Mouse (Mus musculus) limb, embryonic 13.5 days (tissue): ENCODE measurements at regions not wholly inside any gene's neighbourhood (a gene's known extent, or its start where the extent isn't known, plus 50 kb on each side); places are given as distances from the start of the nearest gene placed in this dataset.

Source experiments
- ATAC-seq: fragments of 200-750 bp; cut with Nextera tagmentation; 2 replicates; pipeline ENCODE4 v1.8.0; 2017; ENCODE audit warnings: low read depth, moderate number of reproducible peaks, moderate TSS enrichment; ENCODE audit not compliant: low FRiP score
- H3K27ac ChIP-seq: fragments of 300-500 bp; sonication (generic); 2 replicates; pipeline ENCODE4 v1.5.1; 2015; ENCODE audit warnings: inconsistent platforms, mild to moderate bottlenecking, moderate library complexity
- H3K27me3 ChIP-seq: fragments of 300-500 bp; sonication (generic); 2 replicates; pipeline ENCODE4 v1.6.1; 2015; ENCODE audit warnings: mild to moderate bottlenecking, inconsistent platforms
- H3K36me3 ChIP-seq: fragments of 300-500 bp; sonication (generic); 2 replicates; pipeline ENCODE4 v1.6.1; 2015; ENCODE audit warnings: inconsistent platforms, mild to moderate bottlenecking, moderate library complexity
- H3K4me1 ChIP-seq: fragments of 300-500 bp; sonication (generic); 2 replicates; pipeline ENCODE4 v1.6.1; 2015; ENCODE audit warnings: inconsistent platforms
- H3K4me2 ChIP-seq: fragments of 300-500 bp; sonication (generic); replicated peaks from 2 replicates; pipeline ENCODE4 v1.6.1; 2015; ENCODE audit warnings: inconsistent platforms, mild to moderate bottlenecking, moderate library complexity
- H3K4me3 ChIP-seq: fragments of 300-500 bp; sonication (generic); 2 replicates; pipeline ENCODE4 v1.5.1; 2015; ENCODE audit warnings: moderate library complexity, mild to moderate bottlenecking, inconsistent platforms
- H3K9ac ChIP-seq: fragments of 300-500 bp; sonication (generic); 2 replicates; pipeline ENCODE4 v1.6.1; 2015; ENCODE audit warnings: mild to moderate bottlenecking, inconsistent platforms
- H3K9me3 ChIP-seq: fragments of 300-500 bp; sonication (generic); 2 replicates; pipeline ENCODE4 v1.6.1; 2016; ENCODE audit warnings: inconsistent platforms
- WGBS: fragments of 180-500 bp; shearing (Covaris S2); methylation state at CpG from one replicate; pipeline ENCODE4 v1.1.7; 2015; 5-methylcytosine and 5-hydroxymethylcytosine counted together

DNA sequence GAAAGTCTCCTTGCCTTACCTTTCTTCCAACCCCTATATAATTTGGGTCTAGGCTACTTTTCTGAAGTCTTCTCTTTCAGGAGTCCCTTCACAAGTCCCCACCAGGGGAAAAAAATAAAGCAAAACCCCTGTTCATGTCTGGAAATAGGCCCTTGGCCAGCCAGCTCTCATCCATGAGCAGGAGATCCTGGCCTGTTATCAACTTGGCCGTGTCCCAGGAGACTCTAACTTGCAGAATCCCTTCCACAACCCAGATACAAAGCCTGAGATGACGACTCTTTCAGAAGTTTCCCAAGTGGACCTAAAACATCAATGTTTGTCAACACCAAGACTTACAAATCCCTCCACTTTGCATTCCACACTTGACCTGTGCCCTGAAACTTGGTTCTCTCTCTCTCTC is 64.6 kb upstream of the Ankrd55 start:
- no peaks in the 10 kb centered on the region for H3K36me3 ChIP-seq
- H3K4me3 ChIP-seq, result no peak overlapping the region
- no peak for ATAC-seq
- H3K9me3 ChIP-seq, result 0 out of 2 replicates have a peak, but pooled peaks cover 3% of the 10 kb centered on the region
- no peaks in the 10 kb centered on the region for H3K27me3 ChIP-seq
- no peaks in the 10 kb centered on the region for H3K4me1 ChIP-seq
- H3K9ac ChIP-seq, result no peak overlapping the region
- no peak overlapping the region for H3K4me2 ChIP-seq
- WGBS, result 93% methylated on average over 2 of the region's 2 CpGs
- H3K27ac ChIP-seq, result no peak overlapping the region

DNA sequence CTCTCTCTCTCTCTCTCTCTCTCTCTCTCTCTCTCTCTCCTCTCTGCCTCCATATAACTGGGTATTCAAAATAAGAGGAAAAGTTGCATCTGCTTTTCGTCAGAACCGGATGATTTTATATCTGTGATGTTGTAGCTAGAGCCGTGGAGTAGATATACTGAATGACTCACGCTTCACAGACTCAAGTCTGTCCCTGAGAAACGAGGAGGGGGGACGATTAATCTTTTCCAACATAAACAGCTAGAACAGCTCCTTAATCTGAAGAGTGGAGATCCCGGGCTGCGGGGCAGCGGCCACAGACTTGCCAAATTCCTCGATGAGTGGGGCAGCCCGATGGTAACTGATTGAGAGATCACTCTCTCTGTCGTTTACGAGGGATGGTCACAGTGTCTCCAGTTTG is 60.5 kb upstream of the Ankrd55 start:
- no peak overlapping the region for H3K27ac ChIP-seq
- H3K27me3 ChIP-seq, result no peaks in the 10 kb centered on the region
- no peak overlapping the region for H3K4me2 ChIP-seq
- ATAC-seq, result no peak
- no peak overlapping the region for H3K9ac ChIP-seq
- H3K9me3 ChIP-seq, result 0 out of 2 replicates have a peak, but pooled peaks cover 3% of the 10 kb centered on the region
- H3K4me3 ChIP-seq, result no peak overlapping the region
- no peaks in the 10 kb centered on the region for H3K36me3 ChIP-seq
- no peaks in the 10 kb centered on the region for H3K4me1 ChIP-seq
- WGBS, result 52% methylated on average over 13 of the region's 13 CpGs

DNA sequence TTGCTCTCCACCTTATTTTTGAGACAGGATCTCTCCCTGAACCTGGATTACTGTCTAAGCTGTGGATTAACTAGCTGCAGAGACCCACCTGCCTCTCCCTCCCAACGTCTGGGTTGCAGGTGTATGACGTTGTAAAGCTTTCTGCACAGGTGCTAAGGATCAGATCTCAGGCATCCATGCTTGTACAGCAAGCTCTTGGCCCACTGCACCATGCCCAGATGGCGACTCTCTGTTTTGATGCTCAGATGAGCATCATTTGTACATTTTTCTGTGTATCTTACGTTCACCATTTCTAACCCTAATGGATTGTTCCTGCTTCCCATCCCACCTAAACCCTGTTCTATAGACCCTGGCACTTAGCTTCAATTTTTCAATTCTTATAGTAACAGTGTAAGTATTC is 59.4 kb upstream of the Ankrd55 start:
- Histone ChIP-seq H3K4me3 (no peak overlapping the region), H3K9me3 (0 out of 2 replicates have a peak, but pooled peaks cover 3% of the 10 kb centered on the region), H3K27ac (no peak overlapping the region), H3K36me3 (no peaks in the 10 kb centered on the region), H3K9ac (no peak overlapping the region), H3K27me3 (no peaks in the 10 kb centered on the region), H3K4me2 (no peak overlapping the region), H3K4me1 (no peaks in the 10 kb centered on the region)
- 73% methylated on average over 4 of the region's 4 CpGs for WGBS
- ATAC-seq, result no peak

DNA sequence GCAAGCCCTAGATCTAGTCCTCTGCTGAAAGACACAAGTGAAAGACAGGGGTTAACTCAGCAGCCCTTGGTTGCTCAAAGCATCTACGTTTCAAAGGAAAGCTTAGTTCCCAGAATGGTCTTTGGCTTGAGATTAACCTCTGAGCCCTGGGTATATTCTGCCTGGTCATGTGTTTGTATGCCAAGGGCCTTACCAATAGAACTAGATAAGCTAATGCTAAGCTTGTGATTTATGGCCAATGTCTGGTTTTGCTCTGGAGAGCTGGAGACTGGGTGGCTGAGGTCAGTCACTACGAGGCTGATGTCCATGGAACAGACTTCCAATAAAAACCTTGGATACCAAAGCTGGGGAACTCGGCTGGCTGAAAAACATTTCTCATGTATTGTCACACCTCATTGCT is 58.1 kb upstream of the Ankrd55 start:
- H3K27ac ChIP-seq, result no peak overlapping the region
- no peak overlapping the region for H3K9ac ChIP-seq
- H3K9me3 ChIP-seq, result no peaks in the 10 kb centered on the region
- no peaks in the 10 kb centered on the region for H3K36me3 ChIP-seq
- H3K4me3 ChIP-seq, result no peak overlapping the region
- no peaks in the 10 kb centered on the region for H3K4me1 ChIP-seq
- H3K27me3 ChIP-seq, result no peaks in the 10 kb centered on the region
- WGBS, result 21% methylated on average over 3 of the region's 3 CpGs
- no peak for ATAC-seq
- no peak overlapping the region for H3K4me2 ChIP-seq

DNA sequence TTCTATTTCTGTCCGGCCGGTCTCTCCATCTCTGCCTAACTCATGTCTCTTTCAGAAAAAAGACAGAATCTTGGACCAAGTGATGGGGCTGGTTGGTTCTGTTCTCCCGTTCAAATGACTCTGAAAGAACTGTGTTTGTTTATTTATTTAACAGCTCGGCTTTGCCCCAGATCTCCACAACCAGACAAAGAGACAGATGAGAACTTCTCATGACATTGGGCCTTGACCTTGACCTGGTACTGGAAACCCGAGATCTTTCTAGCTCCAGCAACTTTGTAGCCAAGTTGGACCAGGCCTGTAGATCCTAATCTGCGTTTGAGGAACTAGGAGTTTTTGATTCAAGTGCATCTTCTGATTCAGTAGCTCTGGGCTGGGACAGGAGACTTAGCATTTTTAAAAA is 53.6 kb upstream of the Ankrd55 start:
- H3K4me1 ChIP-seq, result peaks cover 7% of the 10 kb centered on the region
- H3K36me3 ChIP-seq, result no peaks in the 10 kb centered on the region
- H3K27me3 ChIP-seq, result no peaks in the 10 kb centered on the region
- no peak for ATAC-seq
- H3K27ac ChIP-seq, result no peak overlapping the region
- no peaks in the 10 kb centered on the region for H3K9me3 ChIP-seq
- H3K4me3 ChIP-seq, result no peak overlapping the region
- no peak overlapping the region for H3K9ac ChIP-seq
- 84% methylated on average over 6 of the region's 6 CpGs for WGBS
- no peak overlapping the region for H3K4me2 ChIP-seq

DNA sequence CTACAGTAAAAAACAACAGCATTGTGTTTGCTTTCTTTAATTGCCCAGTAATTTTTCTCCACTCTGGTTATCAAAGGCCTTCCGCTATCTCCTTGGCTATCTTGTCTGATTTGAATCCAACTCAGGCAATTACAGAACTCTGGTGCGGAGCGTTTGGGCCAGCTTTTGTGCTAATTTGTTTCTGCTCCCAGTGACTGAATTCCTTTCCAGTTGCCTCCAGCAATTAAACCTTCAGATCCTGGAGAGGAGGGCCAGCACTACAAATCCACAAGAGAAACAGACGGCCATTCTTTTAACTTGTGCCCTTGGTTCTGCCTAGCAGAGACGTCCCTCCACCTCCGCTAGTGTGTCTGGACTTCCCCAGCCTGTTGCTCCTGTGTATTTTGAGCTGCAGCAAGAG is 51.3 kb upstream of the Ankrd55 start:
- H3K36me3 ChIP-seq, result no peaks in the 10 kb centered on the region
- no peak overlapping the region for H3K27ac ChIP-seq
- H3K4me3 ChIP-seq, result no peak overlapping the region
- WGBS, result 32% methylated on average over 6 of the region's 6 CpGs
- no peaks in the 10 kb centered on the region for H3K27me3 ChIP-seq
- H3K9ac ChIP-seq, result no peak overlapping the region
- ATAC-seq, result no peak
- peaks cover 7% of the 10 kb centered on the region for H3K4me1 ChIP-seq
- H3K9me3 ChIP-seq, result no peaks in the 10 kb centered on the region
- H3K4me2 ChIP-seq, result no peak overlapping the region

DNA sequence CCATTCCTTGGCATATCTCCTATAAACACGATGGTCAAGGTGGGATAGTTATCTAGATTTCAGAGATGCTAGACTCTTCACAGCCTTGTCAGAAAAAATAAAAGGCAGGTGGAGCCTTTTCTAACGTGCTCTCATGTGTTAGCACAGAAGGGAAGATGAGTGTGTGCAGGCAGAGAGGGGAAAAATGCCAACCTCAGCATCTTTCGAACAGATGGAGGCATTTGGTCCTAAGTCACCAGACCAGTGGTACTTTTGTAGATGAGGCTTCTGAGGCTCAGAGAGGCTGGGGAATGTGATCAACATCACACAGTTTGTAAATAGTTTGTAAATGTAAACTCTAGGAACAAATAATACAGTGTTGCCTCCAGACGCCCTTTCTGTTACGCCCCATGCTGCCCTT is 50.9 kb upstream of the Ankrd55 start:
- ATAC-seq, result no peak
- Histone ChIP-seq H3K27ac (no peak overlapping the region), H3K36me3 (no peaks in the 10 kb centered on the region), H3K4me1 (peaks cover 7% of the 10 kb centered on the region), H3K9ac (no peak overlapping the region), H3K9me3 (no peaks in the 10 kb centered on the region), H3K27me3 (no peaks in the 10 kb centered on the region), H3K4me3 (no peak overlapping the region), H3K4me2 (no peak overlapping the region)
- 61% methylated on average over 5 of the region's 5 CpGs for WGBS

DNA sequence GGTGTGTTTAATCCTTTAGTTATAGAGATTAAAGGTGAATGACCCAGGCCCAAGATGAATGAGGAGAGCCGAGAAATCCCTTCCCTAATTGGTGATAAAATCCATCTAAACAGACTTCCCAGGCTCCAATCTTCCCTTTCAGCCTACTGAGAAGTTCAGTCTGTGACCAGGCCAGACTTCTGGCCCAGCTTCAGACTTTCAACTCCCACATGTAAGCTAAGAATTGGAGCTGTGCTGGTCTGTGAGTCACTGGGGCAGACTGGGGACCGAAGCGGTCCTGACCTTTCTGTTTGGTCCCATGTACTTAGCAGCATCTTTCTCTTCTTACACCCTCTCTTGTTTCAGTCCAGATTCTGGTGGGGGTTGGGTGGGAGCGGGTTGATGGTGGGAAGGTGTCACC is 50.3 kb upstream of the Ankrd55 start:
- WGBS, result 40% methylated on average over 4 of the region's 4 CpGs
- Histone ChIP-seq H3K4me2 (no peak overlapping the region), H3K9me3 (no peaks in the 10 kb centered on the region), H3K4me3 (no peak overlapping the region), H3K27me3 (no peaks in the 10 kb centered on the region), H3K9ac (no peak overlapping the region), H3K27ac (no peak overlapping the region), H3K4me1 (peaks cover 7% of the 10 kb centered on the region), H3K36me3 (no peaks in the 10 kb centered on the region)
- no peak for ATAC-seq
